Mouse (Mus musculus): ENCODE measurements at regions not wholly inside any gene's neighbourhood (a gene's known extent, or its start where the extent isn't known, plus 50 kb on each side); places are given as distances from the start of the nearest gene placed in this dataset.

DNA sequence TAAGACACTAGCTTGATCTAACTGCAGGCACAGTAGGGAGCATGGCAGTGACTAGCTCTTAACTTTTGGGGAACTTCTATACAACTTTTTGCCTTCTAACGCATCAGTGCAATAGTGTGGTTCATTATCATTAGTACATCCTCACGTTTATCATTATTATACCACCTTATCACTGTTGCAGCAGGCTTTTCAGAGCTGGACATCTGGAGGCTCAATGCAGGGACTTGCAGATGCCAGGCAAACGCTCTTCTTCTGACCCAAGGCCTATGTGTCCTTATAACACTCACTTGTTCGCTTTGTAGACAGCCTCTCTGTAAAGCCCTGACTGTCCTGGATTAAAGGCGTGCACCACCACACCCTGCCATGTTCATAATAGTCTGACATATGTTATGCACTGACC is 53.5 kb upstream of the Ubash3b start:
- 93% methylated on average over 5 of the region's 5 CpGs for whole genome bisulfite sequencing
- H3K4me3 ChIP-seq (ENCODE audit: control insufficient read depth, insufficient read depth, low read length): no peak overlapping the region
- TF ChIP-seq POLR2A (IDR thresholded peaks at IDR 0.05; ENCODE audit: control insufficient read depth, extremely low read depth, insufficient read depth, low read length, poor library complexity) (no peak), CTCF (IDR thresholded peaks at IDR 0.05; ENCODE audit: borderline replicate concordance, control insufficient read depth, extremely low read depth, insufficient read depth, low read length, poor library complexity) (no peak)
- no peak for DNase-seq
- H3K36me3 ChIP-seq (ENCODE audit: control insufficient read depth, insufficient read depth, low read length): no peaks in the 10 kb centered on the region
- H3K27ac ChIP-seq (ENCODE audit: control insufficient read depth, insufficient read depth, low read length): no peak overlapping the region
- H3K4me1 ChIP-seq (replicated peaks; ENCODE audit: control insufficient read depth, insufficient read depth, low read length): peaks cover 3% of the 10 kb centered on the region; the same call in 1 of the 2 replicates
- H3K27me3 ChIP-seq (ENCODE audit: control insufficient read depth, insufficient read depth, low read length): no peaks in the 10 kb centered on the region

DNA sequence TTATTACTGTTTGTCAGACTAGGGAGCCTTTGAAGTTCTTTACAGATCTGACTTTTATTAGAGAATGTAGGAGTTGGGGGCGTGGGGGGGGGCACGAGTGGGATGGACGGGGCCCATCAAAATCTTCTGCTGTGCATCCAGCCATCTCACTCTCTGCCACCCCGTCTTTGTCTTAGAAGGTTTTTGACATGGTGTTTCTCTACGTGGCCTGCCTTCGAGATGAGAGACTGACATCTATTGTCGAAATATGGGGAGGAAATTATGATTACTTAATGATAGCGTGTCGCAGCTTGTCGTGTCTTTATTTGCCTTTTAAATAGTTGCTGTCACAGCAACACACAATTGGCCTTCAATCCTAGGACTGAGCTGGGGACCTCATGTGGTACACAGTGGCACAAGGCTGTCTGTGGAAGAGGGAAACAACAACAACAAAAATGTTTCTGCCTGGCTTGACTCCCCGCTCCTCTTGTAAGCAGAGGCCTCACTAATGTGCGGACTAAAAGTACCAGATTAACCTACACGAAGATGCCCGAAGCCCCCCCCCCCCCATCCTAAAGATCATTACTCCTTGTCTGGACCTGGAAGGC is 51.5 kb upstream of the Ubash3b start:
- peaks cover 3% of the 10 kb centered on the region; the same call in 1 of the 2 replicates for H3K4me1 ChIP-seq (replicated peaks; ENCODE audit: control insufficient read depth, insufficient read depth, low read length)
- H3K27me3 ChIP-seq (ENCODE audit: control insufficient read depth, insufficient read depth, low read length): no peaks in the 10 kb centered on the region
- WGBS: 69% methylated on average over 14 of the region's 14 CpGs
- peak overlapping the region; percentile 53; the same call in 1 of the 2 replicates for H3K27ac ChIP-seq (ENCODE audit: control insufficient read depth, insufficient read depth, low read length)
- TF ChIP-seq POLR2A (IDR thresholded peaks at IDR 0.05; ENCODE audit: control insufficient read depth, extremely low read depth, insufficient read depth, low read length, poor library complexity) (no peak), CTCF (IDR thresholded peaks at IDR 0.05; ENCODE audit: borderline replicate concordance, control insufficient read depth, extremely low read depth, insufficient read depth, low read length, poor library complexity) (no peak)
- no peak overlapping the region for H3K4me3 ChIP-seq (ENCODE audit: control insufficient read depth, insufficient read depth, low read length)
- no peaks in the 10 kb centered on the region for H3K36me3 ChIP-seq (ENCODE audit: control insufficient read depth, insufficient read depth, low read length)
- DNase-seq: no peak

DNA sequence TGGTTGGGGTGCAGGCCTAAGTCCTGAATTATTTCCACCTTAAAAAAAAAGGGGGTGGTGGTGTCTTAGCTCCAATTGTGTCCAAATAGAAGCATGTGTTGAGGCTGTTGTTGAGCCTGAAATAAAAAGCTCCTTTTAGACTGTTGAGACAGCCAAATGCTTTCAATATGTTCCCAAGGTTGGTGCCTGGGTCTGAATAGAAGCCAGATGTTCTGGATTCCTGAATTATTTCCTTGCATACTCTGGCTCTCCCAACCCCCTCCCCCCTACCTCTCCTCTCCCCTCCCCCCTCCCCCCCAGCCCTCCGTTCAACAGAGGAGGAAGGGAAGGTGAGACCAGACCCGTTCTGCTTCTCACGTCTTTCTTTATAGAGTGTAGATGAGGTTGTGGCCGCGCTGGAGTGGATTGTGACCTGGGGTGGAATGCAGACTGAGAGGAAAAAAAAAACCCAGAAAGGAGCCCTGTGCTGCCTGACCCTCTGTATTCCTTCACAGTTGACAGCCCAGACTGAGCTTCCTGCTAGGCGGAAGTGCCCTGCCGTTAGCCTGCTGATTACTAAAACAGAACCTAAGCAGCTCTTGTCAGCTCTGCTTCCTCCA is 50.9 kb upstream of the Ubash3b start:
- Histone ChIP-seq H3K27me3 (ENCODE audit: control insufficient read depth, insufficient read depth, low read length) (no peaks in the 10 kb centered on the region), H3K36me3 (ENCODE audit: control insufficient read depth, insufficient read depth, low read length) (no peaks in the 10 kb centered on the region), H3K4me1 (replicated peaks; ENCODE audit: control insufficient read depth, insufficient read depth, low read length) (peaks cover 3% of the 10 kb centered on the region; the same call in 1 of the 2 replicates), H3K27ac (ENCODE audit: control insufficient read depth, insufficient read depth, low read length) (peak overlapping the region; percentile 53; the same call in 1 of the 2 replicates), H3K4me3 (ENCODE audit: control insufficient read depth, insufficient read depth, low read length) (peak overlapping the region; percentile 47)
- 1% methylated on average over 7 of the region's 7 CpGs for WGBS
- TF ChIP-seq POLR2A (IDR thresholded peaks at IDR 0.05; ENCODE audit: control insufficient read depth, extremely low read depth, insufficient read depth, low read length, poor library complexity) (peak; percentile 48; the same call in 1 of the 2 replicates), CTCF (IDR thresholded peaks at IDR 0.05; ENCODE audit: borderline replicate concordance, control insufficient read depth, extremely low read depth, insufficient read depth, low read length, poor library complexity) (no peak)
- DNase-seq: peak; percentile 49

DNA sequence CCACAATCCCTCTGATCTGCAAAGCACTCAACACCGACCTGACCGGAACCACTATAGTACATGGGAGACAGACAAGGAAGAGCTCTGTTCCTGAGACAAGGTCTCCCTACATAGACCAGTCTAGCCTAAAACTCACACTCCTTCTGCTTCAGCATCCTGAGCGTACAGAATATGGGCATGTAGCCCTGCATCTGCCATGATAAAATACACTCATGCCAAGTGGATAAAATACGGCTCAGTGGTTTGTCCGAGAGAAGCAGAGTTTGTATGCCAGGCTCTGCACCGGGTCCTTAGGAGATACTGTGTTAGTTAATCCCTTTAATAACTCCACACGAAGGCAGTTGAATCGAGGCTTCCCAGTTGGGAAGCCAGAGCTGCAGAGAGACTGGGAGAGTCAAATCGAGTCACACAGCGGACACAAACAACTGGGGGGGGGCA is 50.4 kb upstream of the Ubash3b start:
- WGBS: 82% methylated on average over 10 of the region's 10 CpGs
- H3K27me3 ChIP-seq (ENCODE audit: control insufficient read depth, insufficient read depth, low read length): no peaks in the 10 kb centered on the region
- TF ChIP-seq POLR2A (IDR thresholded peaks at IDR 0.05; ENCODE audit: control insufficient read depth, extremely low read depth, insufficient read depth, low read length, poor library complexity) (no peak), CTCF (IDR thresholded peaks at IDR 0.05; ENCODE audit: borderline replicate concordance, control insufficient read depth, extremely low read depth, insufficient read depth, low read length, poor library complexity) (no peak)
- H3K27ac ChIP-seq (ENCODE audit: control insufficient read depth, insufficient read depth, low read length): no peak overlapping the region
- H3K4me3 ChIP-seq (ENCODE audit: control insufficient read depth, insufficient read depth, low read length): no peak overlapping the region
- DNase-seq: no peak
- no peaks in the 10 kb centered on the region for H3K36me3 ChIP-seq (ENCODE audit: control insufficient read depth, insufficient read depth, low read length)
- H3K4me1 ChIP-seq (replicated peaks; ENCODE audit: control insufficient read depth, insufficient read depth, low read length): peaks cover 3% of the 10 kb centered on the region; the same call in 1 of the 2 replicates
